Mouse (Mus musculus) neural tube, embryonic 15.5 days (tissue): ENCODE results near the gene Galnt18. TPM values are rescaled to one million over a fixed set of nuclear protein-coding genes. Genes with fewer than 3 reads are reported as not detected.
A peak's percentile ranks its signal among the peaks of the same experiment; 100 is the strongest.

Experiments
- ATAC-seq: fragments of 200-750 bp; cut with Nextera tagmentation; 2 replicates; pipeline ENCODE4 v1.8.0; 2017; ENCODE audit warnings: mild to moderate bottlenecking, moderate TSS enrichment, moderate library complexity; ENCODE audit not compliant: low FRiP score
- H3K27ac ChIP-seq: fragments of 300-500 bp; sonication (generic); replicated peaks from 2 replicates; pipeline ENCODE4 v1.5.1; 2015; ENCODE audit warnings: mild to moderate bottlenecking, inconsistent platforms
- H3K27me3 ChIP-seq: fragments of 300-500 bp; sonication (generic); replicated peaks from 2 replicates; pipeline ENCODE4 v1.6.1; 2015; ENCODE audit warnings: inconsistent platforms
- H3K36me3 ChIP-seq: fragments of 300-500 bp; sonication (generic); 2 replicates; pipeline ENCODE4 v1.6.1; 2015; ENCODE audit warnings: inconsistent platforms
- H3K4me1 ChIP-seq: fragments of 300-500 bp; sonication (generic); 2 replicates; pipeline ENCODE4 v1.6.1; 2015; ENCODE audit warnings: inconsistent platforms
- H3K4me2 ChIP-seq: fragments of 300-500 bp; sonication (generic); 2 replicates; pipeline ENCODE4 v1.6.1; 2015; ENCODE audit warnings: inconsistent platforms, mild to moderate bottlenecking, moderate library complexity
- H3K4me3 ChIP-seq: fragments of 300-500 bp; sonication (generic); replicated peaks from 2 replicates; pipeline ENCODE4 v1.5.1; 2015; ENCODE audit warnings: mild to moderate bottlenecking, inconsistent platforms
- H3K9ac ChIP-seq: fragments of 300-500 bp; sonication (generic); replicated peaks from 2 replicates; pipeline ENCODE4 v1.6.1; 2015; ENCODE audit warnings: mild to moderate bottlenecking, inconsistent platforms
- H3K9me3 ChIP-seq: fragments of 300-500 bp; sonication (generic); replicated peaks from 2 replicates; pipeline ENCODE4 v1.6.1; 2016; ENCODE audit warnings: inconsistent platforms
- WGBS: fragments of 180-500 bp; shearing (Covaris S2); methylation state at CpG from one replicate; pipeline ENCODE4 v1.1.7; 2015; ENCODE audit warnings: mixed read lengths; 5-methylcytosine and 5-hydroxymethylcytosine counted together
- polyA plus RNA-seq: library from polyadenylated mRNA; unstranded; fragments of >200 nt; fragmentation: Nextera tagmentation; extraction: Ambion mirVana; gene quantifications from 2 replicates; pipeline ENCODE4 v1.2.1, GENCODE M21; 2015

Gene Galnt18
- polyA plus RNA-seq, 1 experiment from 2014 or later: 16.5 TPM

DNA sequence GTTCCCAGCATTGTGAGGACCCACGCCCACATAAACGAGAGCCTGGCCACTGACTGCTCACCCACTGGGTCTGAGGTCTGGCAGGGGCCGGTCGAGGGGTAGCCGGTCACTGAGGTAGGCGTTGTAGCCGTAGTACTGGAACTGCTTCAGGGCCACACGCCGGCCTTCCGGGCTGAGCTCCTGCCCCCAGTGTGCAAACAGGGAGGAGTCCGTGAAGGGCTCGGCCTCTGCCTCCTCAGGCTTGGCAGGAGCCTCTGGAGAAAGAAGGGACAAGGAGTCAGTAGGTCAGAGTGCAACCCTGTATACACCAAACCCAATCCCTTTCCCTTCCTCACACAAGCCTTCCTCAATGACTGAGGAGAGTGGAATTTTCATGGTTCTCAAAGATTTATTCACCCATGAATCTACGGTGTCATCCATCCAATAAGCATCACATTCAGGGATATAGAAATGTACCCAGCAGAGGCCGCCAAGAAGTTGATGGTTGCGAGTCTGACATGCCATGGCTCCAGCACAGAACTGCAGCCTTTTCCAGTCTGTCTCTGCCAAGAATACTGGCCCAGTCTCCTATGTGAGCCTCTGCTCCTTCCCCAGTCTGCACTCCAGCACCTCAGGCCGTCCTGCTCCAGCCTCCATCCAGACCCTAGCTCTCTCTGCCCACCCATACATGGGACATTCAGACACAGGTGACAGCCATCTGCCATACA lies 163.4 kb downstream of the Galnt18 start:
- Histone ChIP-seq H3K4me3 (no peak overlapping the region), H3K36me3 (no peaks in the 10 kb centered on the region), H3K9me3 (no peaks in the 10 kb centered on the region), H3K9ac (no peak overlapping the region), H3K27me3 (no peaks in the 10 kb centered on the region), H3K27ac (no peak overlapping the region), H3K4me1 (peaks cover 3% of the 10 kb centered on the region; the same call in 1 of the 2 replicates), H3K4me2 (no peak overlapping the region)
- WGBS: 72% methylated on average over 16 of the region's 16 CpGs
- no peak for ATAC-seq

DNA sequence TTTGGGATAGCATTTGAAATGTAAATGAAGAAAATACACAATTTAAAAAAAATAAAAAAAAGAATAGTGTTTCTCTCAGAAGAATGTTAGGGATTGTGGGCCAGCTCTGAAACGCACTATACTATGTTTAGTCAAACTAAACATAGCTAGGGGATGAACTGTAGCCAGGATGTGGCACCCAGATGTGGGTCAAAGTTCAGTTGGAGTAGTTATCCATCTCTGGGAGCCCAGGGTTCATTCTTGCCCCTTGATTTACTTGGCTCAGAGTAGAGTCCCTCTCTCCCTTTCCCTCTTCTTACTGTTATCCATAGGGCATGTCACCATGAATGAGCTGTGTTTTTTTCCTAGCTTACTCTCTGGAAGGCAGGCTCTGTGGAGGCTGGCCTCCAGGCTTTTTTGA lies 165.3 kb downstream of the Galnt18 start:
- H3K27ac ChIP-seq: no peak overlapping the region
- H3K4me2 ChIP-seq: no peak overlapping the region
- WGBS: 86% methylated on average over 1 of the region's 1 CpGs
- no peak for ATAC-seq
- no peaks in the 10 kb centered on the region for H3K36me3 ChIP-seq
- H3K4me1 ChIP-seq: peaks cover 3% of the 10 kb centered on the region; the same call in 1 of the 2 replicates
- no peak overlapping the region for H3K4me3 ChIP-seq
- no peaks in the 10 kb centered on the region for H3K9me3 ChIP-seq
- no peak overlapping the region for H3K9ac ChIP-seq
- H3K27me3 ChIP-seq: no peaks in the 10 kb centered on the region

GRCm38 (mm10) chr7:111607476-111607875 lies 172.3 kb downstream of the Galnt18 start:
- H3K4me2 ChIP-seq: no peak overlapping the region
- no peaks in the 10 kb centered on the region for H3K36me3 ChIP-seq
- H3K9ac ChIP-seq: no peak overlapping the region
- no peaks in the 10 kb centered on the region for H3K9me3 ChIP-seq
- H3K27ac ChIP-seq: no peak overlapping the region
- 90% methylated on average over 2 of the region's 2 CpGs for WGBS
- no peak overlapping the region for H3K4me3 ChIP-seq
- H3K4me1 ChIP-seq: no peaks in the 10 kb centered on the region
- no peaks in the 10 kb centered on the region for H3K27me3 ChIP-seq
- no peak for ATAC-seq

DNA sequence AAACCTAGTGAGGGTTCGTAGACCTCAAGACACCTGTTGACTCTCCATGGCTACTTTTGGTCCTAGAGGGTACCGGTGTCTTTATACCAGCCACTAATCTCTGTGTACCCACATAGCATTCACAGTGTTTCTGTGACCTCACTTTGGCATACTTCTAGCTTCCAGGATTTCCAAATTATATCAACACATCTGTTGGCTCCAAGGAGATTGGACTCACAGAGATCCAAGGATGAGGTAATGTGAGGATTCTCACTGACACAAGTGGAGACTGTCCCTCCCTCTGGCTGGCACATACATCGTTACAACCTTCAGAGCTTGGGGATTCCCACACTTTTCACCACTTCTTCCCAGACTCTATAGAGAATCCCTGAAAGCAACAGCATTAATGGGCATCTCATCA lies 173.7 kb downstream of the Galnt18 start:
- Histone ChIP-seq H3K9ac (no peak overlapping the region), H3K27ac (no peak overlapping the region), H3K4me1 (peaks cover 3% of the 10 kb centered on the region; the same call in 1 of the 2 replicates), H3K36me3 (no peaks in the 10 kb centered on the region), H3K9me3 (no peaks in the 10 kb centered on the region), H3K27me3 (no peaks in the 10 kb centered on the region), H3K4me2 (no peak overlapping the region), H3K4me3 (no peak overlapping the region)
- no peak for ATAC-seq
- 90% methylated on average over 3 of the region's 3 CpGs for WGBS

DNA sequence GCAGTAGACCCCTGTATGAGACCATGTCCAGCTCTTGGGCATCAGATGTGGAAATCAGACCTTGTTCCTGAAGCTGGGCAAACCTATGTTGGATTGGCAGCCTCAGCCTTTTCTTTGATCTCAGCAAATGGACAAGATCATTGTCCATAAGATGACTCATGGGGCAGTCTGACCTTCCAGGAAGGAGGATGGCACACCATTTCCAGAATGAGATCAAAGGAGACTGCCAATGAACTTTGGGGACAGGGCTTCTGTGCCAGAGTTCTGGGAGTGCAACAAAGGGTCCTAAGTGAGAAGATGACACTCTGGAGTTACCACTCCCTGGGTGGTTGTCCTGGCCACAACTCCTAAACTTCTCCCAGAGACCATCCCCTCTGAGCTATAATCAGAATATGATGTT lies 174.1 kb downstream of the Galnt18 start:
- Histone ChIP-seq H3K27ac (no peak overlapping the region), H3K9ac (no peak overlapping the region), H3K36me3 (no peaks in the 10 kb centered on the region), H3K4me3 (no peak overlapping the region), H3K4me2 (no peak overlapping the region), H3K9me3 (no peaks in the 10 kb centered on the region), H3K27me3 (no peaks in the 10 kb centered on the region), H3K4me1 (peaks cover 6% of the 10 kb centered on the region)
- ATAC-seq: no peak

GRCm38 (mm10) chr7:111604578-111605208 lies 175.1 kb downstream of the Galnt18 start:
- Histone ChIP-seq H3K9me3 (no peaks in the 10 kb centered on the region), H3K36me3 (no peaks in the 10 kb centered on the region), H3K27ac (no peak overlapping the region), H3K4me2 (no peak overlapping the region), H3K4me3 (no peak overlapping the region), H3K27me3 (no peaks in the 10 kb centered on the region), H3K9ac (no peak overlapping the region), H3K4me1 (peaks cover 10% of the 10 kb centered on the region)
- WGBS: 82% methylated on average over 2 of the region's 2 CpGs
- no peak for ATAC-seq

DNA sequence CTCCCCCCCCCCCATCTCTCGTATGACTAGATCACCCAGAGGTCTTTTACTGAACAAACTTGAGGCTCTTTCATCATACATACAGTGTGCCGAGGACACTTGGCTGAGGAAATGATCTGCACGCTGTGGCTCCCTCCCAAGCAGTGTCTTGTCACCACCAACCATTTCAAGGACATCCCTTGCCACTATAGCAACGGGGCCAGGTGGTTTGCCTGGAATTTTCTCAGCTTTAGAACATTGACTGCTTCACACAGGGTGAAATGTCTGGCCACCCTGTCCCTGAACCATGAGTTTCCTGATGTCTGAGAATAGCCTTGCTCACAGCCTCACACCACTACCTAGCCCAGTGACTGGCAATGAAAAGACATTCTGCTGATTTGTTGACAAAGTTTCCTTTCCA lies 176.6 kb downstream of the Galnt18 start:
- Histone ChIP-seq H3K9me3 (no peaks in the 10 kb centered on the region), H3K27me3 (no peaks in the 10 kb centered on the region), H3K27ac (no peak overlapping the region), H3K4me1 (peaks cover 10% of the 10 kb centered on the region), H3K4me3 (no peak overlapping the region), H3K36me3 (no peaks in the 10 kb centered on the region), H3K9ac (no peak overlapping the region), H3K4me2 (no peak overlapping the region)
- WGBS: 88% methylated on average over 4 of the region's 4 CpGs
- no peak for ATAC-seq

DNA sequence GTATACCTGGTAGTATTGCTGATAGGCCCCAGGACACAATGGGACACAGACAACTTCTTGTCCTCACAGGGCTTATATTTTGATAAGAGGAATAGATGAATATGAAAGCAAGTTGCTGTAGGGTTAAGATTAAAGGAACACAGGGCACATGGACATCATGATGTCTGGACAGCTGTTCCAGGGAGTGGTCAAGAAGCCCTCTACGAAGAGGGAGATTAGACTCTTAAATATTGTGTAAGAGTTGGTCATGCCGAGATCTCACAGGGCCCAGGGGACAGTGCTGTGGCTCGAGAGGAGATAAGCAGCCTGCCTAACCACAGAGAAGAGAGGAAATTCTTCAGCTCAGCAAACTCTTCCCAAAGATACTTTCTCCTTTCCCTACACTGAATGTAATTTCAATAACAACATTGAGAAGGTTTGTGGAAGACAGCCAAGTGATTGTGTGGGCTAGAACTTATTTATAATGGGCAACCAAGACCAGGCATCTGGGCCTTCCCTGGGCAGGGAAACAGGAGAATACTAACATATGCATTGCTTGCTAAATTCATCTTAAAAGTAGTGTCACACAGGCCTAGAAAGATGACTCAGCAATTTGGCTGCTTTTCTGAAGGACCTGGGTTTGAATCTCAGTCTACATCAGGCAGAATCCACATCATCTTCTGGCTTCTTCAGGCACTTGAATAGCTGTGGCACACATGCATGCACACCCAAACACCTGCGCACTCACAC lies 178.3 kb downstream of the Galnt18 start:
- no peak overlapping the region for H3K9ac ChIP-seq
- H3K36me3 ChIP-seq: no peaks in the 10 kb centered on the region
- H3K4me1 ChIP-seq: peaks cover 10% of the 10 kb centered on the region
- 86% methylated on average over 4 of the region's 4 CpGs for WGBS
- H3K4me2 ChIP-seq: no peak overlapping the region
- H3K4me3 ChIP-seq: no peak overlapping the region
- H3K9me3 ChIP-seq: no peaks in the 10 kb centered on the region
- H3K27me3 ChIP-seq: no peaks in the 10 kb centered on the region
- no peak for ATAC-seq
- no peak overlapping the region for H3K27ac ChIP-seq

DNA sequence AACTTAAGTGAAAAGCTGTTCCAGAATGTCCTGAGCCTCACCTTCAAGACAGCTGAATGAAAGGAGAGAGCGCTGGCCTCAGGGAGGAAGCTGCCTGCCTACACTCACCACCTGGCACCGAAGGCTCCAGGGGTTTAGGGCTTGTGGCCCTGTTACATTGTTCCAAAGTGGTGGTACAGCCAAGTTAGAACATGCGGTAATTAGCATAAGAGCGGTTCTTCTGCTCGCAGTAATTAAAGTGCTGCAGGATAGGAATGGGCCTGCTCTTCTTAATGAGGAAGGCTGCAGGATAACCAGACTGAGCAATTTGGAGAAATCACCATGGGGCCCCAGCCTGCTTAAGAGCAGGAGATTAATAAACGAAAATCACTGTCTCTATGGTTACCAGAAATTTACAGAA lies 179.0 kb downstream of the Galnt18 start:
- no peaks in the 10 kb centered on the region for H3K27me3 ChIP-seq
- no peak overlapping the region for H3K27ac ChIP-seq
- H3K9me3 ChIP-seq: no peaks in the 10 kb centered on the region
- no peaks in the 10 kb centered on the region for H3K36me3 ChIP-seq
- H3K4me3 ChIP-seq: no peak overlapping the region
- peak; percentile 14; the same call in 1 of the 2 replicates for ATAC-seq
- peaks cover 10% of the 10 kb centered on the region for H3K4me1 ChIP-seq
- H3K4me2 ChIP-seq: no peak overlapping the region
- WGBS: 36% methylated on average over 6 of the region's 6 CpGs
- no peak overlapping the region for H3K9ac ChIP-seq

DNA sequence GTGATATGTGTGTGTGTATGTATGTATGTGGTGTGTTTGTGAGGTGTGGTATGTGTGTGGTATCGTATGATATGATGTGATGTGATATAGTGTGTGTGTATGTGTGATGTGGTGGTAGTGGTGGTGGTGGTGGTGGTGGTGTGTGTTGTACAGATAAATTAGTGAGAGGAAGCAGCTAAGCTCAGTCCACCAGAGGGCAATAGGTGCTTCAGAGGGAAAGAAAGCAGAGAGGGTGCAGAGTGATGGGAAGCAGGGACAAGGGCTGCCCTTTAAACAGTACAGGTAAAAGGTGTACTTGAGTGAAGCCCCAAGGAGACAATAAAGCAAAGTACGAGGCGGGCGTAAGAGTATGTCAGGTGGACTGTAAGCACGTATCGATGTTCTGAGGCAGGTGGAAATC lies 186.1 kb downstream of the Galnt18 start:
- H3K4me1 ChIP-seq: 0 out of 2 replicates have a peak, but pooled peaks cover 4% of the 10 kb centered on the region
- H3K27ac ChIP-seq: no peak overlapping the region
- ATAC-seq: no peak

DNA sequence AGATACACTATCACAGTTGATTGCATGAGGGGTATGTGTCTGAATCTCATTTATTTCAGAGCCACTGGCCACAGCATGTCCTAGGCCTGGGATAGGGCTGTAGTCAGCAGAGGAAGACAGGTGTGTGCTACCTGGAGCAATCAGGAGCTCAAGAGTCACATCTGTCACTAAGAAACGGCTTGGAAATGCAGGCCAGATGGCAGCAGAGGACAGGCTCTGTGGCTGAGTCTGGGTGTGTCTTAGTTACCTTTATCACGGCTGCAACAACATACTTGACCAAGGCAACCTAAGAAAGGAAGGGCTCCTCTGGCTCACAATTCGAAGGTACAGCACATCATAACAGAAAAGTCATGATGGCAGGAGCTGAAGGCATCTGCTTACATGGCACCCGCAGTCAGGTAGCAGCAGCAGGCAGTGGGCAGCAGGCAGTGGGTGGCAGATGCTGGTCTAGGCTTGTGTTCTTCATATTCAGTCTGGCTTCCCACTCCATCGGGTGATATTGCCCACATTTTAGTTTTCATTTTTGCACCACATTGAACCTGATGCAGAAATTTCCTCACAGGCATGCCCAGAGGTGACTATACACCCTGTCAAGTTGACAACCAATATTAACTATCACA lies 190.2 kb downstream of the Galnt18 start:
- no peaks in the 10 kb centered on the region for H3K36me3 ChIP-seq
- H3K9ac ChIP-seq: no peak overlapping the region
- no peak overlapping the region for H3K27ac ChIP-seq
- H3K9me3 ChIP-seq: no peaks in the 10 kb centered on the region
- H3K4me2 ChIP-seq: no peak overlapping the region
- H3K4me1 ChIP-seq: 0 out of 2 replicates have a peak, but pooled peaks cover 4% of the 10 kb centered on the region
- H3K27me3 ChIP-seq: no peaks in the 10 kb centered on the region
- WGBS: 80% methylated on average over 5 of the region's 5 CpGs
- no peak for ATAC-seq
- no peak overlapping the region for H3K4me3 ChIP-seq

More for the DNA sequence above, 186.1 kb downstream of the Galnt18 start:
- H3K36me3 ChIP-seq: no peaks in the 10 kb centered on the region
- H3K9ac ChIP-seq: no peak overlapping the region
- no peaks in the 10 kb centered on the region for H3K27me3 ChIP-seq
- H3K9me3 ChIP-seq: no peaks in the 10 kb centered on the region
- no peak overlapping the region for H3K4me2 ChIP-seq
- 83% methylated on average over 6 of the region's 6 CpGs for WGBS
- H3K4me3 ChIP-seq: no peak overlapping the region
